Mouse (Mus musculus): Measurements from ENCODE around the gene Cnrip1.
"Not testable (repeated sequence)": the region's sequence is repeated elsewhere in the genome, so short reads cannot be mapped to it uniquely, and the experiment has no call there.

Gene Cnrip1

DNA sequence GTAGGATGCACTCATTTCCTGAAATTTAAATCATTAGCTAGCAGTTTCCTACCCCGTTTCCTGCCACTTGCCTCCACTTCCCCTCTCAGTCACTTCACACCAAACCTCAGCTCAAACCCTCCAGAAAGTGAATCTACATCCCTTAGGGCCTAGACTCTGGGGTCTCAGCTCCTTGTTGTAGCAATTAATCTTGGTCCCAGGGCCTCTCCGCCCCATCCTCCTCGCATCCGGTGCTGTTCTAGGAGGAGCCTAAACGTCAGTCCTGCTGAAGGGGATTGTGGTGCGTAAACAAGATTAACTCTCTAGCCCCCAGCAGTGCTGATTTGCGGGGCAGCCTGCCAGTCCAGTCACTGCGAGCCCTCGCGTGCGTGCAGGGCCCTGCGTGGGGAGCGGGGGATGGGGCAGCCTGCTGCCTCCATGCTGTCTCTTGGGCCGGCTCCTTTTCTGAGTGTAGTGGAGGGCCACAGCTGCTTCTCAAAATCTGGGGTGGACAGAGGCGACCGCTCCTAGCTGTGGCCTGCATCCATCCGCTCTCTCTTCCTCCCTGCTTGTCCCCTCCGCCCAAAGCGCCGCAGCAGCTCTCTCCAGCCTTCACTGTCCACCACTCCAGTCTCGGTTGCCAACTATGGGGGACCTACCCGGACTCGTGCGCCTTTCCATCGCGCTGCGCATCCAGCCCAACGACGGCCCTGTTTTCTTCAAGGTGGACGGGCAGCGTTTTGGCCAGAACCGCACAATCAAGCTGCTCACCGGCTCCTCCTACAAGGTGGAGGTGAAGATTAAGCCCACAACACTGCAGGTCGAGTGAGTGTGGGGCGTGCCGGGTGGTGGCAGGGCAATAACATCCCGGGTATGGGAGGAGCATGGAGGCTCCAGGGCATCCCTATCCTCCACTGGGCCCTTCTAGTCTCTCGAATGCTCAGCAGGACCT, at the start of gene Cnrip1, which contains the start of gene Plek:
Gene Cnrip1 (plus strand): TSS at position 42 of the 931 bp plus-strand sequence.
Gene Plek (minus strand): TSS at position 837 of the 931 bp plus-strand sequence.
- peak; percentile 91 for DNase-seq

DNA sequence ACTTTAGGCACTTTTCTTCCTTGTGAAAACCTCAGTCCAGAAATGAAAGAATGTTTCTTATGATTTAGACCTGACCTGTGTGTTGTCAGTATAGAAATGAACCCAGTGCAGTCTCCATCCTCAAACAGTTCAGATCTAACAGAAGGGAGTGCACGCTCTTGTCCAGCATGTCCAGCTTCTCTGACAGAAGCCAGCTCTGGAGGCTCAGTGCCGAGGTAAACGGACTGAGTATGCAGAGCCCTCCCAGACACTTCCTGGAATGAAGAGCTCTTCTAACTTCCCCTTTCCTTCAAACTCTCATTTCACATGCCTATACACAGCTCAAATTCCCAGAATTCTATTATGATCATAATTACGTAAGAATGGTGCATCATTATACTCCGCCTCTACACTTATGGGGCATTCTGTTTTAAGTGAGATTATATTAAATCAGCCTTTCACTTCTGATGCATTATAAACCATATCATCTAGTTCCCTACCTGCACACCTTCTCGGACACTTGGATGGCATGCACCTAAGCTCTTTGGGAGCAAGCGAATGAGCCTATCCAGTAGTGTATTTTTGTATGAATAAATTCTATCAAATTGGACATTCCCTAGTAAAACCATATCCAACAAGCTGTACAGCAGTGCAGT, 48.5 kb upstream of the Cnrip1 start:
- DNase-seq: no peak

DNA sequence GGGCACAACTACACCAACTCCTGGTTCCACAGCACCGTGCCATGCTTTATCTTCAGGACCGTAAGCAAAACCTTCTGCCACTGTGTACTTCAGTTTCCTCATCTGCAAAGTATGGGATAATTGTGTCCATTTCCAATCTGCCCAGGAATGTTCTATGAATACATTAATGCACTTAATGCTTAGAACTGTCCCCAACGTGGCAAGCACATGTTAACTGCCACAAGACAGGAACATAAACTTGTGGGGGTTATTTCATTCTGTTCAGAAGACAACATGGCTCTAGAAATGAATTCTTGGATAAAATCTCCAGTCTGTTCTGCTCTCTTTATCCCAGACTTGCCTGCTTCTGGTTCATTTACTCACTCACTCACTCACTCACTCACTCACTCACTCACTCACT, 47.6 kb upstream of the Cnrip1 start:
- DNase-seq: no peak

DNA sequence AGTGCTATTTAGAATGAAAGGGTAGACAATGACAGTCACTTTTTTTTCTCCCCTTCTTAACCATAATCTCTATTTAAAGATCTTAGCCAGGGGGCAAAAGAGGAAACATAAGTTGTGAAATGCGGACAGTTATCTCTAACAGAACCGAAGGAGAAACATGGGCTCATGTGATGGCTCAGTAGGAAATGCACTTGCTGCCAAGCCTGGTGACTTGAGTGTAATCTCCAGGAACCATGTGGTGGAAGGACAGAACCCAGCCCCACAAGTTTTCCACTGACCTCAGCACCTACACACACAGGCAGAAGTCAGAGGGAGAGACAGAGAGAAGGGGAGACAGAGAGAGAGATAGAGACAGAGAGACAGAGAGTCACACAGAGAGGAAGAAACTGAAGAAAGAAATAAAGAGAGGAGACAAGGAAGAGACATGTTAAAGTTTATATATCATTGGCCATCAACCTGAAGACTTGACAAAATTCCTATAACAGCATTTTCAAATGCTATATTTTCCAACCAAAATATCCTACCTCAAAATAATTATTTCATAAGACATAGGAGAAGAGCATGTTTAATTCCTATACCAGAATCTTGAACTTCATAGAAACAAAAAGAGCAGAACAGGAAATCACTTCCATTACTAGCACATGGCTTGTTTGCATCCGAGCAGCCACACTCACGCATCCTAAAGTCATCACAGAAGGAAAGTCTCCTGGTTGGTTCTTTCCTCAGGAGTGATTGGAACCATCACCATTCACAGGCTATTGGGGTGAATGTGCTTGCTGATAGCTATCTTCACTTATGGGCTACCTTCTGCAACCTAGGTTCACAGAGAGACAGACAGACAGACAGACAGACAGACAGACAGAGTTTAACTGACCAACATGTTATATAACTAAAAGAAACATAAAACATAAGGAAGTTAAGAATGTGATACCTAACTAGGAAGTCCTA, 46.2 kb upstream of the Cnrip1 start:
- DNase-seq: peak; percentile 5

GRCm38 (mm10) chr11:17006526-17006925, 44.9 kb upstream of the Cnrip1 start:
- not testable (repeated sequence) for DNase-seq

DNA sequence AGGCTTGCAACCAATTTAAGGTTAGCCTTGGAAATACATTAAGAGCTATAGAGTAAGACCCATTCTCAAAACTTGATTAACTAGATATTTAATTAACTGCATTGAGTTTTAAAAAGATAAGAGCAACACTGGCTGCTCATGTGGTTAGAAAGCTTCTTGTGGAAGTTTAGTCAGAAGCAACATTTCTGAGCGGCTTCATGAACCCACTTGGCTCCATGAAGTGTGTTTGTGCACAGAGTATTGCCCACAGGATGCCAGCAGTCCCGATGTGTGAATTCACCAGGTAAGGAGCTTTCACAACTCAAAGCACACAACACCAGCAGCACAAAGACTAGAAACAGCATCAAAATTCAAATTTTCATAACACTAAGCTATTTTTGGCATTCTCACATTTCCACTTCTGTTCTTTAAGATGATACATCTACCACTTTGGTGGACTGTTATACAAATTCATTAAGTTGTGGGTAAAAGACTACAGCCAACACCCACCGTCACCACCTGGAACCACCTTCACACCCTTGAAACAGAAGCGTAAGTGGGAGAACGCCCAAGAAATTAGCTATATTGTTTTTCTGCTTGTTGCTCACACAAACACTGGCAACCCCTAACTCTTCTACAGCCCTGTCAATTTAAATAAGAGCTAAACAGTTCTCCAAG, 43.7 kb upstream of the Cnrip1 start:
- DNase-seq: no peak

DNA sequence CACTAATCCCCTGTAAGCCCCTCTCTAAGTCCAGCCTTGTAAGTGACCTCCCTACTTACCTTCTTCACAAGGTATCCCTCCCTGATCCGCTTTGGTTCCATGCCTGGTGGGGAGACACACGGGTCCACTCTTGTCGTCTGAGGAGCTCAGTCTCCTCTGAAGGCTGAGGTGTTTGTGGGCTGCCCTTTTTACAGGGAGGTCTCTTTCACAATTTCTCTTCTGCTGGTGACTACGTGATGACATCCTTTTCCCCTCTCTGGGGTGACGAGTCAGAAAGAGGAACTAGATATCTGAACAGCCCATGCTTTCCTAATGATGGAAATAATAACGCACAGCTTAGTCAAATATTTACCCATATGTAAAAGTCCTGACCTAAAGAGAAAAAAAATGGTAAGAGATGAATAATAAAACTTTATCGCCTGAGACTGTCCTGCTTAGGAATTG, 42.9 kb upstream of the Cnrip1 start:
- DNase-seq: no peak

DNA sequence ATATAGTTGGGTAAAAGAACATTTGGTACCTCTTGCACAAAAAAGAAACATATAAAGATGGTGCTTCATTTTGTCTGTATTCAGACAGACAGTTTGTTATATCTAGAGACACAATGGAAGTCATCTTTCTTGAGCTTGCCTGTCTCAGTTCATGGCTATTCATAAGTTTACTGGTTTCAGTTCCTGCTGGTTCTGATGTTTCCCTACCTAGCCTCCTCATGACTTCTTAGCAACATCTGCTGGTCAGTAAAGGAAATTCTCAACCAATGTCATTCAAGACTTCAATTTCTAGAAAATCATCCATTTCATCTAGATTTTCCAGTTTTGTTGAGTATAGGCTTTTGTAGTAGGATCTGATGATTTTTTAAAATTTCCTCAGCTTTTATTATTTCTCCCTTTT, 38.4 kb upstream of the Cnrip1 start:
- no peak for DNase-seq

- no peak for DNase-seq
Observed at GRCm38 (mm10) chr11:17019328-17019727, 32.1 kb upstream of the Cnrip1 start.

GRCm38 (mm10) chr11:17023206-17023605, 28.2 kb upstream of the Cnrip1 start:
- DNase-seq: peak; percentile 41

DNA sequence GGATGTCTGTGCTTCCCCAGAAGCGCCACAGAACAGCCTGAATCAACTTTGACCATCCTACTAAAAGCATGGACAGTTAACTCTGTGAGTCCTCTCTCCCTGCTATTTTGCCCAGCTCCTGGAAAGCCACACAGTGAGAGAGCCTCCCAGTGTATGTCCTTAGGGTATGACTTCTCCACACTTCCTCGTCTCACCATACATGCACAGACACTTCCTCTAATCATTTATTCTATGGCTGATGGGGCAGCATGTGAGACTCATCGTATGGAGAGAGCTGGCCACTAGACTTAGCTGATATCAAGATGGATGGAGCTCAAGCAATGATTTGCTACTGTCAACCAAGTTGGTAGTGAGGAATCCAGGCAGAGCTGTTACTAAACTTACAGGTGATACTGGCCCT, 27.4 kb upstream of the Cnrip1 start:
- no peak for DNase-seq

- DNase-seq: no peak
Observed at GRCm38 (mm10) chr11:17045806-17046205, 5.6 kb upstream of the Cnrip1 start.

- DNase-seq: peak; percentile 77
Observed at GRCm38 (mm10) chr11:17052476-17053049, 1.2 kb downstream of the Cnrip1 start.

GRCm38 (mm10) chr11:17069360-17069759, 18.0 kb downstream of the Cnrip1 start:
- not testable (repeated sequence) for DNase-seq

- no peak for DNase-seq
Observed at GRCm38 (mm10) chr11:17075656-17076055, 24.3 kb downstream of the Cnrip1 start.

GRCm38 (mm10) chr11:17082086-17082485, 30.7 kb downstream of the Cnrip1 start:
- no peak for DNase-seq

GRCm38 (mm10) chr11:17082953-17083352, 31.6 kb downstream of the Cnrip1 start:
- DNase-seq: no peak

GRCm38 (mm10) chr11:17083455-17083854, 32.1 kb downstream of the Cnrip1 start:
- DNase-seq: no peak

- DNase-seq: no peak
Observed at GRCm38 (mm10) chr11:17083866-17084265, 32.5 kb downstream of the Cnrip1 start.

DNA sequence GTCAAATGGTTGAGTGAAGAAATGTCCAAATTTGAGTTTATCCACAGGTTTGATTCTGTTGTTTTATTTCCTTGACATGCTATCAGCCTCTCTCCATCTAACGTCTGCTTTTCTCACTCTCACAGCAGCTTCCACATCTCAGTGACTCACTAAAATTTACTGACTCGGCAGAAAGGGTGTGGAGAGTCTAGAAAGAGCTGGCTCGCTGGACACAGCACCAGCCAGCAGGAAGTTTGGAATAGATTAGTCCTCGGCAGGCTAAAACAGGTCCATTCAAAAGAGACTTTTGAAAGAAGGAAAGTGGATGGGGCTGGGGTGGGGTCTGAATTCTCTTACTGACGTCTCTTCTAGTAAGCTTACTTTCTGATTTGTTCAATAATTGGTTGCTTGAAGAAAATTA, 34.7 kb downstream of the Cnrip1 start:
- DNase-seq: no peak

GRCm38 (mm10) chr11:17106936-17107335, 55.5 kb downstream of the Cnrip1 start:
- DNase-seq: no peak

DNA sequence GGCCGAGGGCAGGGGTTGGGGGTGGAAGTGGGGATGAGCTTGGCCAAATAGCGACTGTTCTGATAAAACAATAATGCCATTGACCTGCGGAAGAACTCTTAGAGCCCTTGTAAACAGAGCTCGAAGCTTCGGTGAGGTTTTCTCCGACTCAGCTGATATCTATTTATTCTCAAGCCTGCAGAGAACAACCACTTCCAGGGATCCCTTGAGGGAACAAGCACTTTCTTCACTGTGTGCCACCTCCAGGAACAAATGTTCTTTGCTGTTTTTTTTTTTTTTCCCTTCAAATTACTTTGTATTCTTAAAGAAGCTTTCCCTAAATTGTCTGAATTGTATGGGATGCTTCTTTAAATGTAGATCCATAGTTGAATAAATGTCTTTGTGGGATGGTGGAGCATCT, 56.0 kb downstream of the Cnrip1 start:
- DNase-seq: no peak

Measured in cerebellum, adult 9-11 months (tissue).